Mouse (Mus musculus) heart, embryonic 10.5 days (tissue): ENCODE data around the gene Cd40. TPM values are rescaled to one million over a fixed set of nuclear protein-coding genes. Genes with fewer than 3 reads are reported as not detected.

Source experiments
- DNase-seq: peaks from one replicate; pipeline ENCODE4 v3.0.0-alpha.2; 2017; ENCODE audit warnings: low spot score
- H3K27ac ChIP-seq: fragments of 300-500 bp; sonication (generic); 2 replicates; pipeline ENCODE4 v1.5.1; 2016; ENCODE audit warnings: mild to moderate bottlenecking
- H3K27me3 ChIP-seq: fragments of 300-500 bp; sonication (generic); 2 replicates; pipeline ENCODE4 v1.6.1; 2016; ENCODE audit warnings: mild to moderate bottlenecking; ENCODE audit not compliant: poor library complexity, insufficient read depth, severe bottlenecking
- H3K36me3 ChIP-seq: fragments of 300-500 bp; sonication (generic); 2 replicates; pipeline ENCODE4 v1.6.1; 2016; ENCODE audit warnings: mild to moderate bottlenecking, moderate library complexity
- H3K4me1 ChIP-seq: fragments of 300-500 bp; sonication (generic); 2 replicates; pipeline ENCODE4 v1.6.1; 2016; ENCODE audit warnings: mild to moderate bottlenecking
- H3K4me3 ChIP-seq: fragments of 300-500 bp; sonication (generic); 2 replicates; pipeline ENCODE4 v1.5.1; 2016; ENCODE audit warnings: mild to moderate bottlenecking, moderate library complexity
- H3K9me3 ChIP-seq: fragments of 300-500 bp; sonication (generic); 2 replicates; pipeline ENCODE4 v1.6.1; 2016; ENCODE audit warnings: mild to moderate bottlenecking, moderate library complexity
- WGBS: fragments of 180-500 bp; shearing (Covaris S2); methylation state at CpG from one replicate; pipeline ENCODE4 v1.1.7; 2016; 5-methylcytosine and 5-hydroxymethylcytosine counted together
- polyA plus RNA-seq: library from polyadenylated mRNA; unstranded; fragments of >200 nt; fragmentation: Nextera tagmentation; extraction: Ambion mirVana; gene quantifications from 2 replicates; pipeline ENCODE4 v1.2.1, GENCODE M21; 2016

The Cd40 gene
- polyA plus RNA-seq, 1 experiment from 2014 or later, result 11.9 TPM

GRCm38 (mm10) chr2:165064489-165064888, 9.1 kb downstream of the Cd40 start:
- Histone ChIP-seq H3K4me1 (no peaks in the 10 kb centered on the region), H3K27me3 (peaks cover 16% of the 10 kb centered on the region; the same call in 1 of the 2 replicates), H3K27ac (no peak overlapping the region), H3K4me3 (no peak overlapping the region), H3K9me3 (no peaks in the 10 kb centered on the region), H3K36me3 (no peaks in the 10 kb centered on the region)
- WGBS, result 59% methylated on average over 7 of the region's 7 CpGs
- DNase-seq, result no peak

- Histone ChIP-seq H3K9me3 (no peaks in the 10 kb centered on the region), H3K4me3 (no peak overlapping the region), H3K36me3 (no peaks in the 10 kb centered on the region), H3K4me1 (peaks cover 10% of the 10 kb centered on the region), H3K27ac (no peak overlapping the region), H3K27me3 (peaks cover 53% of the 10 kb centered on the region)
- DNase-seq, result no peak
- WGBS, result 73% methylated on average over 2 of the region's 2 CpGs
Observed at GRCm38 (mm10) chr2:165068806-165069205, 13.4 kb downstream of the Cd40 start.

GRCm38 (mm10) chr2:165070096-165070816, 14.8 kb downstream of the Cd40 start:
- Histone ChIP-seq H3K4me1 (peaks cover 15% of the 10 kb centered on the region), H3K27me3 (peaks cover 67% of the 10 kb centered on the region), H3K36me3 (no peaks in the 10 kb centered on the region), H3K4me3 (peak overlapping the region; percentile 32), H3K9me3 (no peaks in the 10 kb centered on the region), H3K27ac (no peak overlapping the region)
- no peak for DNase-seq
- WGBS, result 22% methylated on average over 23 of the region's 23 CpGs

- H3K4me3 ChIP-seq, result no peak overlapping the region
- 18% methylated on average over 9 of the region's 9 CpGs for WGBS
Observed at GRCm38 (mm10) chr2:165073381-165073781, 18.0 kb downstream of the Cd40 start.

GRCm38 (mm10) chr2:165074081-165074884, 18.9 kb downstream of the Cd40 start:
- H3K9me3 ChIP-seq, result no peaks in the 10 kb centered on the region
- peaks cover 99% of the 10 kb centered on the region for H3K27me3 ChIP-seq
- 35% methylated on average over 11 of the region's 11 CpGs for WGBS

More at GRCm38 (mm10) chr2:165073381-165073781, 18.0 kb downstream of the Cd40 start:
- Histone ChIP-seq H3K9me3 (no peaks in the 10 kb centered on the region), H3K27me3 (peaks cover 94% of the 10 kb centered on the region), H3K4me1 (peaks cover 16% of the 10 kb centered on the region), H3K36me3 (no peaks in the 10 kb centered on the region), H3K27ac (no peak overlapping the region)
- DNase-seq, result no peak

GRCm38 (mm10) chr2:165074937-165075336, 19.5 kb downstream of the Cd40 start:
- no peak overlapping the region for H3K4me3 ChIP-seq
- WGBS, result 30% methylated on average over 2 of the region's 2 CpGs
- no peak overlapping the region for H3K27ac ChIP-seq
- peaks cover 99% of the 10 kb centered on the region for H3K27me3 ChIP-seq
- no peaks in the 10 kb centered on the region for H3K36me3 ChIP-seq
- no peaks in the 10 kb centered on the region for H3K9me3 ChIP-seq
- H3K4me1 ChIP-seq, result peaks cover 15% of the 10 kb centered on the region
- DNase-seq, result peak; percentile 83

More at GRCm38 (mm10) chr2:165074081-165074884, 18.9 kb downstream of the Cd40 start:
- DNase-seq, result no peak
- Histone ChIP-seq H3K36me3 (no peaks in the 10 kb centered on the region), H3K4me3 (no peak overlapping the region), H3K4me1 (peaks cover 16% of the 10 kb centered on the region), H3K27ac (no peak overlapping the region)

GRCm38 (mm10) chr2:165077055-165077454, 21.6 kb downstream of the Cd40 start:
- no peak for DNase-seq
- WGBS, result 9% methylated on average over 9 of the region's 9 CpGs
- H3K9me3 ChIP-seq, result no peaks in the 10 kb centered on the region

GRCm38 (mm10) chr2:165078045-165078444, 22.6 kb downstream of the Cd40 start:
- WGBS, result 67% methylated on average over 8 of the region's 8 CpGs
- Histone ChIP-seq H3K4me1 (0 out of 2 replicates have a peak, but pooled peaks cover 10% of the 10 kb centered on the region), H3K27me3 (peaks cover 92% of the 10 kb centered on the region), H3K36me3 (no peaks in the 10 kb centered on the region), H3K9me3 (no peaks in the 10 kb centered on the region), H3K4me3 (no peak overlapping the region), H3K27ac (no peak overlapping the region)
- DNase-seq, result no peak

More at GRCm38 (mm10) chr2:165077055-165077454, 21.6 kb downstream of the Cd40 start:
- Histone ChIP-seq H3K4me3 (no peak overlapping the region), H3K27me3 (peaks cover 100% of the 10 kb centered on the region), H3K27ac (no peak overlapping the region), H3K4me1 (0 out of 2 replicates have a peak, but pooled peaks cover 10% of the 10 kb centered on the region), H3K36me3 (no peaks in the 10 kb centered on the region)

- H3K4me1 ChIP-seq, result 0 out of 2 replicates have a peak, but pooled peaks cover 10% of the 10 kb centered on the region
- no peak overlapping the region for H3K27ac ChIP-seq
- H3K36me3 ChIP-seq, result no peaks in the 10 kb centered on the region
- H3K27me3 ChIP-seq, result peaks cover 86% of the 10 kb centered on the region
- no peaks in the 10 kb centered on the region for H3K9me3 ChIP-seq
- no peak for DNase-seq
- H3K4me3 ChIP-seq, result no peak overlapping the region
- 25% methylated on average over 10 of the region's 10 CpGs for WGBS
Observed at GRCm38 (mm10) chr2:165078605-165079004, 23.2 kb downstream of the Cd40 start.

GRCm38 (mm10) chr2:165080657-165081056, 25.2 kb downstream of the Cd40 start:
- no peak overlapping the region for H3K4me3 ChIP-seq
- no peak for DNase-seq
- no peaks in the 10 kb centered on the region for H3K36me3 ChIP-seq
- peaks cover 80% of the 10 kb centered on the region for H3K27me3 ChIP-seq
- 0 out of 2 replicates have a peak, but pooled peaks cover 6% of the 10 kb centered on the region for H3K4me1 ChIP-seq
- no peaks in the 10 kb centered on the region for H3K9me3 ChIP-seq
- WGBS, result 13% methylated on average over 9 of the region's 9 CpGs
- no peak overlapping the region for H3K27ac ChIP-seq

GRCm38 (mm10) chr2:165081257-165081656, 25.8 kb downstream of the Cd40 start:
- Histone ChIP-seq H3K4me1 (0 out of 2 replicates have a peak, but pooled peaks cover 6% of the 10 kb centered on the region), H3K9me3 (no peaks in the 10 kb centered on the region), H3K27me3 (peaks cover 79% of the 10 kb centered on the region), H3K36me3 (no peaks in the 10 kb centered on the region), H3K27ac (no peak overlapping the region), H3K4me3 (no peak overlapping the region)
- no peak for DNase-seq
- WGBS, result 12% methylated on average over 7 of the region's 7 CpGs

GRCm38 (mm10) chr2:165086634-165087033, 31.2 kb downstream of the Cd40 start:
- no peaks in the 10 kb centered on the region for H3K4me1 ChIP-seq
- 78% methylated on average over 4 of the region's 4 CpGs for WGBS

GRCm38 (mm10) chr2:165089470-165089869, 34.0 kb downstream of the Cd40 start:
- Histone ChIP-seq H3K4me3 (no peak overlapping the region), H3K36me3 (no peaks in the 10 kb centered on the region), H3K27me3 (peaks cover 72% of the 10 kb centered on the region), H3K9me3 (no peaks in the 10 kb centered on the region), H3K27ac (no peak overlapping the region), H3K4me1 (0 out of 2 replicates have a peak, but pooled peaks cover 3% of the 10 kb centered on the region)
- WGBS, result 28% methylated on average over 14 of the region's 14 CpGs
- DNase-seq, result no peak

More at GRCm38 (mm10) chr2:165086634-165087033, 31.2 kb downstream of the Cd40 start:
- H3K27me3 ChIP-seq, result peaks cover 59% of the 10 kb centered on the region
- H3K36me3 ChIP-seq, result no peaks in the 10 kb centered on the region
- no peak overlapping the region for H3K4me3 ChIP-seq
- no peak for DNase-seq
- H3K9me3 ChIP-seq, result no peaks in the 10 kb centered on the region
- H3K27ac ChIP-seq, result no peak overlapping the region
